Mouse (Mus musculus) erythroblast, embryonic 14.5 days (primary cell): ENCODE measurements around the gene Clec2i.

ENCODE experiments used
- GATA1 ChIP-seq: IDR thresholded peaks from 2 replicates; pipeline ENCODE4 v1.6.1; 2012; ENCODE audit warnings: low read length, inconsistent platforms, mixed read lengths
- TAL1 ChIP-seq: IDR thresholded peaks from 3 replicates; pipeline ENCODE4 v1.6.1; 2012; ENCODE audit warnings: low read length, inconsistent platforms, mixed read lengths

DNA sequence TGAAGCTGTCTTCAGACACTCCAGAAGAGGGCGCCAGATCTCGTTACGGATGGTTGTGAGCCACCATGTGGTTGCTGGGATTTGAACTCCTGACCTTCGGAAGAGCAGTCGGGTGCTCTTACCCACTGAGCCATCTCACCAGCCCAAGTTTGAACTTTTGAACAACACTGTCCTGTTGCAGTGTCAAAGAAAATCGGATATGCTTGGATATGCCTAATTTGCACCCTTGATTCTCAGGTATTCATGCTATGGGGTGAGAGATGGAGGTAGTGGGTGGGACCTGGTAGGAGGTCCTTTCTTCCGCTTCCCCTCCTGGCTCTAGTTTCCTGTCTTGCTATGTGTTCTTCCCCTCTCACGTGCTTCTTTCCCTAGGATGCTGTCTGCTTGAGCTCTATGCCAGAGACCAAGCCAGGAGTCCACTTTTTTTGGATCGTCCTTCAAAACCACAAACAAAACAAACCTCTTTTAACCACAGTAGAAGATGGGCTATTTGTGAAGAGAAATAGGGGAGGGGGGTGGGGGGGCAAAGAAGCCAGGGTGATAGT lies 41.3 kb upstream of the Clec2i start:
- TF ChIP-seq GATA1 (no peak), TAL1 (no peak)
